Mouse (Mus musculus) MEL (cell line): ENCODE measurements around the gene Traf2. TPM values are rescaled to one million over a fixed set of nuclear protein-coding genes. Genes with fewer than 3 reads are reported as not detected.

Experiments used
- DNase-seq: peaks from one replicate; pipeline ENCODE4 v3.0.0; 2011; ENCODE audit warnings: low read depth, low spot score
- H3K27ac ChIP-seq: 2 replicates; pipeline ENCODE4 v1.5.1; 2012; ENCODE audit warnings: low read depth, mild to moderate bottlenecking, control low read depth, low read length, moderate library complexity; ENCODE audit not compliant: control insufficient read depth
- H3K27me3 ChIP-seq, 2 experiments: fragments of 150-350 bp in 1 of 2; sonication (generic) in 1 of 2; 2 replicates each; pipeline ENCODE4 v1.6.1; 2012; ENCODE audit warnings: low read length in 2 of 2, mild to moderate bottlenecking in 2 of 2, improper control_type of control experiment in 1 of 2, moderate library complexity in 1 of 2; ENCODE audit not compliant: insufficient read depth in 2 of 2, control insufficient read depth in 1 of 2
- H3K36me3 ChIP-seq, 2 experiments: 2 replicates each; pipeline ENCODE4 v1.6.1; 2012 to 2014; ENCODE audit warnings: low read length in 2 of 2, improper control_type of control experiment in 1 of 2, inconsistent platforms in 1 of 2, mild to moderate bottlenecking in 1 of 2; ENCODE audit not compliant: insufficient read depth in 2 of 2, control insufficient read depth in 1 of 2
- H3K4me1 ChIP-seq, 2 experiments: fragments of 150-350 bp in 1 of 2; sonication (generic) in 1 of 2; 2 replicates each; pipeline ENCODE4 v1.6.1; 2012; ENCODE audit warnings: low read length in 2 of 2, improper control_type of control experiment in 1 of 2, mild to moderate bottlenecking in 1 of 2; ENCODE audit not compliant: insufficient read depth in 2 of 2, control insufficient read depth in 1 of 2
- H3K4me3 ChIP-seq, 2 experiments: fragments of 150-350 bp in 1 of 2; sonication (generic) in 1 of 2; 2 replicates each; pipeline ENCODE4 v1.5.1; 2012; ENCODE audit warnings: low read depth in 2 of 2, low read length in 2 of 2, mild to moderate bottlenecking in 2 of 2, moderate library complexity in 2 of 2, control low read depth in 1 of 2, improper control_type of control experiment in 1 of 2; ENCODE audit not compliant: control insufficient read depth in 1 of 2, insufficient read depth in 1 of 2
- H3K79me2 ChIP-seq: 2 replicates; pipeline ENCODE4 v1.6.1; 2012; ENCODE audit warnings: mild to moderate bottlenecking, low read length, moderate library complexity; ENCODE audit not compliant: control insufficient read depth, poor library complexity, insufficient read depth
- H3K9ac ChIP-seq: 2 replicates; pipeline ENCODE4 v1.6.1; 2012; ENCODE audit warnings: low read depth, mild to moderate bottlenecking, control low read depth, low read length, moderate library complexity; ENCODE audit not compliant: control insufficient read depth, poor library complexity, severe bottlenecking
- H3K9me3 ChIP-seq: fragments of 150-350 bp; sonication (generic); replicated peaks from 2 replicates; pipeline ENCODE4 v1.6.1; 2012; ENCODE audit warnings: mild to moderate bottlenecking, low read length, improper control_type of control experiment, moderate library complexity; ENCODE audit not compliant: insufficient read depth
- BHLHE40 ChIP-seq: IDR thresholded peaks from 2 replicates; pipeline ENCODE4 v1.6.1; 2012; ENCODE audit warnings: low read depth, mild to moderate bottlenecking, inconsistent platforms, low read length, improper control_type of control experiment, borderline replicate concordance
- CHD1 ChIP-seq: IDR thresholded peaks from 2 replicates; pipeline ENCODE4 v1.6.1; 2012; ENCODE audit warnings: low read depth, mild to moderate bottlenecking, inconsistent platforms, low read length, improper control_type of control experiment
- CTCF ChIP-seq, 3 experiments: IDR thresholded peaks in 2 of 3; conservative IDR thresholded peaks in 1 of 3; 2 replicates each; pipeline ENCODE4 v1.5.1; 2011 to 2012; ENCODE audit warnings: low read length in 3 of 3, low read depth in 2 of 3, mild to moderate bottlenecking in 2 of 3, improper control_type of control experiment in 1 of 3, inconsistent platforms in 1 of 3, mixed read lengths in 1 of 3, moderate library complexity in 1 of 3; ENCODE audit not compliant: control insufficient read depth in 1 of 3, insufficient read depth in 1 of 3, poor library complexity in 1 of 3, severe bottlenecking in 1 of 3
- E2F4 ChIP-seq: IDR thresholded peaks from 2 replicates; pipeline ENCODE4 v1.6.1; 2011; ENCODE audit warnings: low read depth, low read length, improper control_type of control experiment, borderline replicate concordance
- ELF1 ChIP-seq: IDR thresholded peaks from 2 replicates; pipeline ENCODE4 v1.6.1; 2014; ENCODE audit warnings: low read depth, mild to moderate bottlenecking, inconsistent platforms, low read length, improper control_type of control experiment, moderate library complexity
- EP300 ChIP-seq, 2 experiments: IDR thresholded peaks; 2 replicates each; pipeline ENCODE4 v1.6.1; 2011; ENCODE audit warnings: improper control_type of control experiment in 2 of 2, low read length in 2 of 2, low read depth in 1 of 2, mild to moderate bottlenecking in 1 of 2
- ETS1 ChIP-seq: IDR thresholded peaks from 2 replicates; pipeline ENCODE4 v1.6.1; 2012; ENCODE audit warnings: low read depth, mild to moderate bottlenecking, inconsistent platforms, low read length, improper control_type of control experiment, moderate library complexity
- GABPA ChIP-seq: IDR thresholded peaks from 2 replicates; pipeline ENCODE4 v1.6.1; 2012; ENCODE audit warnings: low read depth, mild to moderate bottlenecking, inconsistent platforms, low read length, improper control_type of control experiment, moderate library complexity
- GATA1 ChIP-seq: IDR thresholded peaks from 2 replicates; pipeline ENCODE4 v1.6.1; 2011; ENCODE audit warnings: low read depth, low read length, improper control_type of control experiment
- HCFC1 ChIP-seq: IDR thresholded peaks from 2 replicates; pipeline ENCODE4 v1.6.1; 2012; ENCODE audit warnings: low read depth, mild to moderate bottlenecking, inconsistent platforms, low read length, improper control_type of control experiment, moderate library complexity
- KAT2A ChIP-seq: conservative IDR thresholded peaks from 2 replicates; pipeline ENCODE4 v1.6.1; 2012; ENCODE audit warnings: low read depth, low read length, improper control_type of control experiment, inconsistent platforms
- MAX ChIP-seq: IDR thresholded peaks from 2 replicates; pipeline ENCODE4 v1.6.1; 2011; ENCODE audit warnings: low read length, improper control_type of control experiment
- MAZ ChIP-seq: IDR thresholded peaks from 2 replicates; pipeline ENCODE4 v1.6.1; 2012; ENCODE audit warnings: low read depth, mild to moderate bottlenecking, inconsistent platforms, low read length, improper control_type of control experiment
- MEF2A ChIP-seq: IDR thresholded peaks from 2 replicates; pipeline ENCODE4 v1.6.1; 2014; ENCODE audit warnings: low read depth, mild to moderate bottlenecking, inconsistent platforms, low read length, improper control_type of control experiment; ENCODE audit not compliant: poor library complexity, insufficient replicate concordance, severe bottlenecking; ENCODE audit errors: extremely low read depth
- MXI1 ChIP-seq: IDR thresholded peaks from 2 replicates; pipeline ENCODE4 v1.6.1; 2011; ENCODE audit warnings: mild to moderate bottlenecking, low read depth, low read length, improper control_type of control experiment
- NELFE ChIP-seq: IDR thresholded peaks from 2 replicates; pipeline ENCODE4 v1.6.1; 2011; ENCODE audit warnings: low read depth, low read length, improper control_type of control experiment
- NRF1 ChIP-seq: IDR thresholded peaks from 2 replicates; pipeline ENCODE4 v1.6.1; 2014; ENCODE audit warnings: low read depth, mild to moderate bottlenecking, inconsistent platforms, low read length, improper control_type of control experiment, moderate library complexity; ENCODE audit not compliant: poor library complexity, insufficient read depth, severe bottlenecking
- POLR2A ChIP-seq, 2 experiments: IDR thresholded peaks; 2 replicates each; pipeline ENCODE4 v1.6.1; 2011 to 2012; ENCODE audit warnings: low read length in 2 of 2, mild to moderate bottlenecking in 2 of 2, control low read depth in 1 of 2, improper control_type of control experiment in 1 of 2, low read depth in 1 of 2, moderate library complexity in 1 of 2; ENCODE audit not compliant: control insufficient read depth in 1 of 2, insufficient read depth in 1 of 2, poor library complexity in 1 of 2
- POLR2AphosphoS2 ChIP-seq: IDR thresholded peaks from 2 replicates; pipeline ENCODE4 v1.6.1; 2011; ENCODE audit warnings: low read length, improper control_type of control experiment
- RAD21 ChIP-seq: IDR thresholded peaks from 2 replicates; pipeline ENCODE4 v1.6.1; 2011; ENCODE audit warnings: mild to moderate bottlenecking, low read depth, low read length, improper control_type of control experiment
- SIN3A ChIP-seq: IDR thresholded peaks from 2 replicates; pipeline ENCODE4 v1.6.1; 2012; ENCODE audit warnings: low read length, improper control_type of control experiment, inconsistent platforms
- SMC3 ChIP-seq: IDR thresholded peaks from 2 replicates; pipeline ENCODE4 v1.6.1; 2011; ENCODE audit warnings: low read depth, low read length, improper control_type of control experiment
- TBP ChIP-seq: IDR thresholded peaks from 2 replicates; pipeline ENCODE4 v1.8.0; 2011; ENCODE audit warnings: low read depth, low read length, improper control_type of control experiment
- TCF12 ChIP-seq: IDR thresholded peaks from 2 replicates; pipeline ENCODE4 v1.6.1; 2014; ENCODE audit warnings: low read depth, mild to moderate bottlenecking, inconsistent platforms, low read length, improper control_type of control experiment, moderate library complexity
- UBTF ChIP-seq: IDR thresholded peaks from 2 replicates; pipeline ENCODE4 v1.6.1; 2012; ENCODE audit warnings: low read depth, mild to moderate bottlenecking, inconsistent platforms, low read length, improper control_type of control experiment, moderate library complexity, borderline replicate concordance; ENCODE audit not compliant: insufficient read depth
- USF1 ChIP-seq: IDR thresholded peaks from 2 replicates; pipeline ENCODE4 v1.6.1; 2014; ENCODE audit warnings: low read depth, mild to moderate bottlenecking, inconsistent platforms, low read length, improper control_type of control experiment, moderate library complexity
- USF2 ChIP-seq, 2 experiments: IDR thresholded peaks; 2 replicates each; pipeline ENCODE4 v1.6.1; 2011 to 2012; ENCODE audit warnings: improper control_type of control experiment in 2 of 2, low read length in 2 of 2, borderline replicate concordance in 1 of 2, inconsistent platforms in 1 of 2, low read depth in 1 of 2, mild to moderate bottlenecking in 1 of 2; ENCODE audit not compliant: insufficient read depth in 1 of 2
- ZKSCAN1 ChIP-seq: IDR thresholded peaks from 2 replicates; pipeline ENCODE4 v1.6.1; 2012; ENCODE audit warnings: low read depth, mild to moderate bottlenecking, inconsistent platforms, low read length, improper control_type of control experiment, moderate library complexity
- ZNF384 ChIP-seq: IDR thresholded peaks from 2 replicates; pipeline ENCODE4 v1.6.1; 2012; ENCODE audit warnings: low read depth, mild to moderate bottlenecking, inconsistent platforms, low read length, improper control_type of control experiment
- polyA plus RNA-seq, 2 experiments: library from polyadenylated mRNA; stranded (reverse) in 1 of 2; unstranded in 1 of 2; fragments of >175 nt in 1 of 2; fragments of >200 nt in 1 of 2; gene quantifications; 2 replicates each; pipeline versions ENCODE4 v1.2.1 to v1.2.4; 2012; ENCODE audit warnings: low replicate concordance in 2 of 2, low read depth in 1 of 2; ENCODE audit not compliant: insufficient read length in 2 of 2, insufficient read depth in 1 of 2, missing spikeins in 1 of 2
- total RNA-seq: library from RNA; depleted of rRNA; stranded (reverse); fragments of 300-350 nt; gene quantifications from 2 replicates; pipeline ENCODE4 v1.2.3, GENCODE M21; 2012

Traf2 gene
- total and polyA plus RNA-seq, 3 experiments: 19.9 to 28.3 TPM; not detected in 1

- peak overlapping the region; percentile 62 for H3K9ac ChIP-seq
- TF ChIP-seq ZKSCAN1: no peak
- no peak for TF ChIP-seq EP300 (IDR thresholded peaks at IDR 0.05; ENCODE audit: low read depth in 1 of 2, low read length in 2 of 2)
- no peak for TF ChIP-seq MEF2A
- peak; percentile 72 for TF ChIP-seq TBP
- no peak for TF ChIP-seq CTCF (IDR thresholded peaks at IDR 0.05 in 2 of 3, conservative IDR thresholded peaks at IDR 0.05 in 1 of 3; ENCODE audit: control insufficient read depth in 1 of 3, insufficient read depth in 1 of 3, low read depth in 2 of 3, low read length in 3 of 3, poor library complexity in 1 of 3, severe bottlenecking in 1 of 3)
- TF ChIP-seq E2F4: no peak
- no peak for TF ChIP-seq RAD21
- no peak for TF ChIP-seq GATA1
- TF ChIP-seq USF2 (IDR thresholded peaks at IDR 0.05; ENCODE audit: borderline replicate concordance in 1 of 2, insufficient read depth in 1 of 2, low read depth in 1 of 2, low read length in 2 of 2): peak in 1 of 2 experiments; percentile 49; a peak in 1 of 4 replicates
- TF ChIP-seq ZNF384: no peak
- peak; percentile 93 for TF ChIP-seq USF1
- peak; percentile 73 for TF ChIP-seq HCFC1
- no peak for TF ChIP-seq POLR2AphosphoS2
- TF ChIP-seq ETS1: no peak
- TF ChIP-seq GABPA: no peak
- peak in 1 of 2 experiments; percentile 57; a peak in 1 of 4 replicates for TF ChIP-seq POLR2A (IDR thresholded peaks at IDR 0.05; ENCODE audit: control insufficient read depth in 1 of 2, insufficient read depth in 1 of 2, low read depth in 1 of 2, low read length in 2 of 2, poor library complexity in 1 of 2)
- no peak for TF ChIP-seq TCF12
- no peak for TF ChIP-seq MAX
- no peak for TF ChIP-seq BHLHE40
- TF ChIP-seq KAT2A: no peak
- no peak for TF ChIP-seq MAZ
- TF ChIP-seq UBTF: no peak
- TF ChIP-seq MXI1: peak; percentile 58; the same call in 1 of the 2 replicates
- TF ChIP-seq SMC3: no peak
- peak; percentile 92 for TF ChIP-seq ELF1
- TF ChIP-seq NRF1: 0 out of 2 replicates have a peak, but pooled peaks have one; percentile 21
- no peak for TF ChIP-seq CHD1
- peak; percentile 52; the same call in 1 of the 2 replicates for TF ChIP-seq NELFE
- TF ChIP-seq SIN3A: peak; percentile 45; the same call in 1 of the 2 replicates
- H3K4me1 ChIP-seq: peaks cover 10 to 36% of the 10 kb centered on the region in 2 experiments
- peak overlapping the region; percentile 15 to 27 for H3K4me3 ChIP-seq
- peaks cover 9% of the 10 kb centered on the region for H3K79me2 ChIP-seq
- peak; percentile 79 for DNase-seq
- H3K27ac ChIP-seq: peak overlapping the region; percentile 74
- no peaks in the 10 kb centered on the region for H3K9me3 ChIP-seq
- H3K27me3 ChIP-seq: no peaks in the 10 kb centered on the region
- peaks cover 0 to 29% of the 10 kb centered on the region in 2 experiments; a peak in 2 of 4 replicates for H3K36me3 ChIP-seq
Measured at GRCm38 (mm10) chr2:25497846-25498575, 48.7 kb downstream of the Traf2 start.
